ENCODE assay signal across 7 mouse cellular contexts in genomic region chr17:4906504-4906903, GRCm38 (mm10).
DNase-seq lines count a peak whose midpoint lies in the region; ATAC-seq lines count a peak whose summit lies in the region.

No protein-coding gene starts in this region.

- H3K4me2 ChIP-seq in embryonic facial prominence, embryonic 13.5 days: no peak overlapping the region
- no peak overlapping the region for H3K4me2 ChIP-seq in intestine, embryonic 14.5 days (ENCODE audit: low read length)

- no peak overlapping the region for H3K4me3 ChIP-seq in embryonic facial prominence, embryonic 13.5 days
- no peak overlapping the region for H3K4me3 ChIP-seq in intestine, embryonic 14.5 days (ENCODE audit: low read depth, low read length)

- peaks cover 8% of the 10 kb centered on the region; the same call in 1 of the 2 replicates for H3K4me1 ChIP-seq in embryonic facial prominence, embryonic 13.5 days
- H3K4me1 ChIP-seq in intestine, embryonic 14.5 days (replicated peaks; ENCODE audit: control insufficient read depth, insufficient read depth, low read length): no peaks in the 10 kb centered on the region

- peak; percentile 15 to 36 for DNase-seq in left cerebral cortex, adult 18-20 months (ENCODE audit: low spot score in 2 of 2)
- no peak for DNase-seq in left cerebral cortex, postnatal 4 days
- DNase-seq in intestine, embryonic 14.5 days (ENCODE audit: low spot score): peak; percentile 52
- peak; percentile 21 for DNase-seq in retina, embryonic 14.5 days (ENCODE audit: low spot score)
- no peak for DNase-seq in ovary, postnatal 10 days (ENCODE audit: low spot score)

- no peaks in the 10 kb centered on the region for H3K36me3 ChIP-seq in embryonic facial prominence, embryonic 13.5 days
- no peaks in the 10 kb centered on the region for H3K36me3 ChIP-seq in intestine, embryonic 14.5 days (ENCODE audit: control insufficient read depth, insufficient read depth, low read length)

- peak overlapping the region; percentile 98; the same call in 1 of the 2 replicates for H3K27ac ChIP-seq in embryonic facial prominence, embryonic 13.5 days
- H3K27ac ChIP-seq in intestine, embryonic 14.5 days (ENCODE audit: low read depth): peak overlapping the region; percentile 99

- WGBS in embryonic facial prominence, embryonic 13.5 days: 37% methylated on average over 3 of the region's 3 CpGs
- WGBS in intestine, embryonic 14.5 days: 36% methylated on average over 3 of the region's 3 CpGs

- no peaks in the 10 kb centered on the region for H3K27me3 ChIP-seq in embryonic facial prominence, embryonic 13.5 days
- H3K27me3 ChIP-seq in intestine, embryonic 14.5 days (replicated peaks; ENCODE audit: control insufficient read depth, insufficient read depth, low read length): no peaks in the 10 kb centered on the region

- intact Hi-C loops in left cerebral cortex, postnatal 4 days (cut with DNase I): loop anchor here (5.0 to 10.0 kb wide), 2 partner anchors 91 to 132 kb away; no protein-coding TSS in a partner anchor

- no peak for ATAC-seq in embryonic facial prominence, embryonic 13.5 days (ENCODE audit: insufficient number of reproducible peaks, insufficient read depth, low FRiP score, low TSS enrichment, low read depth)
- ATAC-seq in intestine, embryonic 14.5 days (replicated peaks; ENCODE audit: low FRiP score, low TSS enrichment, low read depth): no peak
- no peak for ATAC-seq in CD4-positive, CD25-positive, alpha-beta regulatory T cell, adult 4 months

- H3K9me3 ChIP-seq in embryonic facial prominence, embryonic 13.5 days: no peaks in the 10 kb centered on the region
- no peaks in the 10 kb centered on the region for H3K9me3 ChIP-seq in intestine, embryonic 14.5 days (ENCODE audit: control insufficient read depth, low read length)

- H3K9ac ChIP-seq in embryonic facial prominence, embryonic 13.5 days: no peak overlapping the region
- H3K9ac ChIP-seq in intestine, embryonic 14.5 days (ENCODE audit: low read length): no peak overlapping the region

Comparison
In these comparisons a context has a peak if more than half of its experiments do, and no peak if none do; other contexts are left out.
1. DNase-seq: peak in left cerebral cortex, adult 18-20 months (2 of 2), intestine, embryonic 14.5 days (single experiment) and retina, embryonic 14.5 days (single experiment); none in left cerebral cortex, postnatal 4 days (single experiment) and ovary, postnatal 10 days (single experiment).